14 mouse cellular contexts compared by ENCODE assay signal in the genomic region with DNA sequence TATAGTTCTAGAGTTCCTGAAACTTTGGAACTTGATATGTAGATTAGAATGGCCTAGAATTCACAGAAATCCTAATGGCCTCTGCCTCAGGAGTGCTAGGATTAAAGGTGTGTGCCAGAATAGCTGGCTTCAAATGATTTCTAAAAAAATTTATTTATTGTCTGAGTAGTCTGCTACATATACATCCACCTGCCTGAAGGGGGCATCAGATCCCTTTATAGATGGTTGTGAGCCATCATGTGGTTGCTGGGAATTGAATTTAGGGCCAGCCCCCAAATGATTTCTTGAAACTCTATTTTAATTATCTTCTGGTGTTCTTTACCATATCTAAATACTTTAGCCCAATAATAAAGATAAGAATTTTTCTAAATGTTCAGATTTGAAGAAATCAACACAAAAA. TPM values are rescaled to one million over a fixed set of nuclear protein-coding genes. Genes with fewer than 3 reads are reported as not detected.
DNase-seq lines count a peak whose midpoint lies in the region; ATAC-seq and TF ChIP-seq lines count a peak whose summit lies in the region.
"Had no signal": no experiment of that assay in that cellular context is flagged by ENCODE, and none has a peak within 500 bp of the region (broad histone marks: within the 10 kb centered on the region; RNA-seq: fewer than 3 reads in every experiment).

No protein-coding gene starts in this region.

- H3K4me1 ChIP-seq in intestine, embryonic 16.5 days (ENCODE audit: control insufficient read depth, insufficient read depth, low read length), result no peaks in the 10 kb centered on the region
- H3K4me1 ChIP-seq: embryonic facial prominence, embryonic 15.5 days; limb, embryonic 10.5 days had no signal

- DNase-seq in CD4-positive, CD25-positive, alpha-beta regulatory T cell, adult 2 months (ENCODE audit: low read depth, low spot score), result peak; percentile 54
- DNase-seq in left cerebral cortex, adult 2 months (ENCODE audit: extremely low spot score in 1 of 2, low spot score in 2 of 2), result no peak
- no peak for DNase-seq in left cerebral cortex, adult 8-10 months (ENCODE audit: low spot score in 2 of 2)
- DNase-seq in A20 (ENCODE audit: low read depth, low spot score), result peak; percentile 49
- peak; percentile 49 for DNase-seq in R1 (ENCODE audit: low read depth, low spot score)
- no peak for DNase-seq in left cerebral cortex, postnatal 25 days (ENCODE audit: low spot score in 2 of 2)
- DNase-seq: cerebellum, adult 11 months; kidney, postnatal 25 days; liver, embryonic 13.5 days had no signal

- intact Hi-C loops in left cerebral cortex, adult 2 months (cut with DNase I), result no loop called here
- intact Hi-C loops in left cerebral cortex, postnatal 25 days (cut with DNase I), result no loop called here

- H3K36me3 ChIP-seq in intestine, embryonic 16.5 days (ENCODE audit: control insufficient read depth, insufficient read depth, low read length), result peaks cover 4% of the 10 kb centered on the region

- no peak overlapping the region for H3K27ac ChIP-seq in left cerebral cortex, adult 2 months
- no peak overlapping the region for H3K27ac ChIP-seq in intestine, embryonic 16.5 days (ENCODE audit: low read length)
- H3K27ac ChIP-seq: embryonic facial prominence, embryonic 15.5 days; limb, embryonic 10.5 days; liver, embryonic 13.5 days had no signal

- no peak for ATAC-seq in CD4-positive, CD25-positive, alpha-beta regulatory T cell, adult 4 months
- no peak for ATAC-seq in intestine, embryonic 16.5 days

- TF ChIP-seq CTCF in left cerebral cortex, adult 2 months (IDR thresholded peaks at IDR 0.05), result peak; percentile 25

- no peaks in the 10 kb centered on the region for H3K9me3 ChIP-seq in intestine, embryonic 16.5 days (ENCODE audit: control insufficient read depth, low read length)
- H3K9me3 ChIP-seq: embryonic facial prominence, embryonic 15.5 days; limb, embryonic 10.5 days; liver, embryonic 13.5 days had no signal

- no peaks in the 10 kb centered on the region for H3K27me3 ChIP-seq in intestine, embryonic 16.5 days (replicated peaks; ENCODE audit: control insufficient read depth, insufficient read depth, low read length)
- H3K27me3 ChIP-seq: embryonic facial prominence, embryonic 15.5 days; liver, embryonic 13.5 days had no signal

- no peak overlapping the region for H3K4me2 ChIP-seq in intestine, embryonic 16.5 days (ENCODE audit: low read depth, low read length)
- H3K4me2 ChIP-seq: embryonic facial prominence, embryonic 15.5 days; liver, embryonic 13.5 days; midbrain, embryonic 11.5 days had no signal

- no peak overlapping the region for H3K4me3 ChIP-seq in left cerebral cortex, adult 2 months
- no peak overlapping the region for H3K4me3 ChIP-seq in intestine, embryonic 16.5 days (ENCODE audit: low read length)
- H3K4me3 ChIP-seq: embryonic facial prominence, embryonic 15.5 days; limb, embryonic 10.5 days; liver, embryonic 13.5 days had no signal

- H3K9ac ChIP-seq in intestine, embryonic 16.5 days (ENCODE audit: low read depth, low read length), result no peak overlapping the region
- H3K9ac ChIP-seq: embryonic facial prominence, embryonic 15.5 days; liver, embryonic 13.5 days had no signal

RNA-seq across cellular contexts. Expression of a gene that starts 35.5 kb away (rescaled TPM):
- polyA plus RNA-seq in CD4-positive, CD25-positive, alpha-beta regulatory T cell, adult 4 months (2017; shearing (Covaris generic)), result 10 to 100 TPM; 17.4 to 21.3 TPM
- 10 to 100 TPM; 17.2 to 19.3 TPM for total RNA-seq in left cerebral cortex, adult 2 months (2021)
- total RNA-seq in left cerebral cortex, adult 8-10 months (2022), result 10 to 100 TPM; 23.7 to 29.6 (median 26.6) TPM
- polyA plus RNA-seq in intestine, embryonic 16.5 days (2015; fragmentation: Nextera tagmentation; extraction: Ambion mirVana), result 228 and 248 TPM in 2 replicates
- total RNA-seq in left cerebral cortex, postnatal 25 days (2021), result 10 to 100 TPM; 19.8 to 20.7 TPM

RNA-seq across cellular contexts. Expression of a gene that starts 49.9 kb away (rescaled TPM):
- 100 to 1,000 TPM; 121 to 138 TPM for polyA plus RNA-seq in CD4-positive, CD25-positive, alpha-beta regulatory T cell, adult 4 months (2017; shearing (Covaris generic))
- total RNA-seq in left cerebral cortex, adult 2 months (2021), result 10 to 100 TPM; 78.1 to 87.4 TPM
- total RNA-seq in left cerebral cortex, adult 8-10 months (2022), result 10 to 100 TPM; 79.7 to 81.6 (median 80.9) TPM
- polyA plus RNA-seq in intestine, embryonic 16.5 days (2015; fragmentation: Nextera tagmentation; extraction: Ambion mirVana), result 118 and 124 TPM in 2 replicates
- 10 to 100 TPM; 90.3 to 91.2 TPM for total RNA-seq in left cerebral cortex, postnatal 25 days (2021)

RNA-seq across cellular contexts. Expression of a gene that starts 50.0 kb away (rescaled TPM):
- polyA plus RNA-seq in CD4-positive, CD25-positive, alpha-beta regulatory T cell, adult 4 months (2017; shearing (Covaris generic)), result 10 to 100 TPM; 19.2 to 22.6 TPM
- total RNA-seq in left cerebral cortex, adult 2 months (2021), result 10 to 100 TPM; 36.8 to 37.6 TPM
- 10 to 100 TPM; 32.8 to 36.6 (median 34.2) TPM for total RNA-seq in left cerebral cortex, adult 8-10 months (2022)
- 86.4 and 88.6 TPM in 2 replicates for polyA plus RNA-seq in intestine, embryonic 16.5 days (2015; fragmentation: Nextera tagmentation; extraction: Ambion mirVana)
- 10 to 100 TPM; 38.5 to 39.0 TPM for total RNA-seq in left cerebral cortex, postnatal 25 days (2021)

Comparison
In these comparisons a context has a peak if more than half of its experiments do, and no peak if none do; other contexts are left out.
1. DNase-seq: peak in CD4-positive, CD25-positive, alpha-beta regulatory T cell, adult 2 months (single experiment), A20 (single experiment) and R1 (single experiment); none in left cerebral cortex, adult 2 months (0 of 2), left cerebral cortex, adult 8-10 months (0 of 2) and left cerebral cortex, postnatal 25 days (0 of 2).